Mouse (Mus musculus): ENCODE results near the gene Gatd1. TPM values are rescaled to one million over a fixed set of nuclear protein-coding genes. Genes with fewer than 3 reads are reported as not detected.
A peak's percentile ranks its signal among the peaks of the same experiment; 100 is the strongest.

The Gatd1 gene
- total RNA-seq, 2 experiments from 2014 or later = 37.7 to 39.9 TPM

GRCm38 (mm10) chr7:141391625-141392551, 22.0 kb downstream of the Gatd1 start, which contains the start of gene Taldo1:
Gene Taldo1 (plus strand): TSS chr7:141392199.
- DNase-seq (ENCODE audit: low spot score in 2 of 2) = peak; percentile 93 to 98

- no peak for DNase-seq (ENCODE audit: low spot score in 2 of 2)
These were observed 23.3 kb downstream of the Gatd1 start for GRCm38 (mm10) chr7:141390326-141391259.

GRCm38 (mm10) chr7:141388487-141389109, 25.3 kb downstream of the Gatd1 start:
- DNase-seq (ENCODE audit: low spot score in 2 of 2) = no peak

GRCm38 (mm10) chr7:141387807-141388486, 26.0 kb downstream of the Gatd1 start:
- DNase-seq (ENCODE audit: low spot score in 2 of 2) = no peak

DNA sequence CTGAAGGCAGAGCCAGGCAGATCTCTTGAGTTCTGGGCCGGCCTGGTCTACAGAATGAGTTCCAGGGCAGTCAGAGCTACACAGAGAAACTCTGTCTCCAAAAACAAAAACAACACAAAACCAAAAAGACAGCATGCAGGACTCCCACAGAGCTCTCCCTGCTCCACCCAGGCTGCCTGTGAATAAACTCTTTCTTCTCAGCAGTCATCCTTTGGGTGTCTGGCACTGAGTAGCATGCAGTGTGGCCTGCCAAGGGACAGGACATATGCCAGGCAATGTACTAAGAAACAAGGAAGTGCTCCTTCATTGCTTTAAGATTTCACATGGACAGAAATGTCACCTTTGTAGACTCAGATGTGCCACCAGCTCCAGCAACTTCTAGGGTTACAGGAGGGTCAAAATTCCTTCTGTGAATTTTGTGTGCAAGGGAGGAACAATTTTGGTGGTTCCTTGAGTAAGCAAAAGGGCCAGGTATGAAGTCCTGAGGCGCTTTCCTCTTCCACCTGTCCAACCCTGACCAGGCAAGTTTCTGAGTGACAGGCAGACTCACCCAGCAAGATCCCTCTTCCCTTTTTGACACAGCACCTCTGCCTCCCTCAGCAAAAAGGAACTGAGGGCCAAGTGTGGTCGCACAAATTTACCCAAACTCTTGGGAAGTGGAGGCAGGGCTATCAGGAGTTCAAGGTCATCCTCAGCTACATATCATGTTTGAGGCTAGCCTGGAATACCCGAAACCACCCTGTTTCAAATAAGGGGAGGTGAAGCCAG, 32.7 kb downstream of the Gatd1 start:
- peak in 1 of 2 experiments; percentile 53 for DNase-seq (ENCODE audit: low spot score in 2 of 2)

GRCm38 (mm10) chr7:141379584-141379983, 34.4 kb downstream of the Gatd1 start:
- DNase-seq (ENCODE audit: low spot score in 2 of 2) = no peak

GRCm38 (mm10) chr7:141374399-141374798, 39.5 kb downstream of the Gatd1 start:
- no peak for DNase-seq (ENCODE audit: low spot score in 2 of 2)

- DNase-seq (ENCODE audit: low spot score in 2 of 2) = no peak
These were observed 40.3 kb downstream of the Gatd1 start for GRCm38 (mm10) chr7:141373611-141374010.

DNA sequence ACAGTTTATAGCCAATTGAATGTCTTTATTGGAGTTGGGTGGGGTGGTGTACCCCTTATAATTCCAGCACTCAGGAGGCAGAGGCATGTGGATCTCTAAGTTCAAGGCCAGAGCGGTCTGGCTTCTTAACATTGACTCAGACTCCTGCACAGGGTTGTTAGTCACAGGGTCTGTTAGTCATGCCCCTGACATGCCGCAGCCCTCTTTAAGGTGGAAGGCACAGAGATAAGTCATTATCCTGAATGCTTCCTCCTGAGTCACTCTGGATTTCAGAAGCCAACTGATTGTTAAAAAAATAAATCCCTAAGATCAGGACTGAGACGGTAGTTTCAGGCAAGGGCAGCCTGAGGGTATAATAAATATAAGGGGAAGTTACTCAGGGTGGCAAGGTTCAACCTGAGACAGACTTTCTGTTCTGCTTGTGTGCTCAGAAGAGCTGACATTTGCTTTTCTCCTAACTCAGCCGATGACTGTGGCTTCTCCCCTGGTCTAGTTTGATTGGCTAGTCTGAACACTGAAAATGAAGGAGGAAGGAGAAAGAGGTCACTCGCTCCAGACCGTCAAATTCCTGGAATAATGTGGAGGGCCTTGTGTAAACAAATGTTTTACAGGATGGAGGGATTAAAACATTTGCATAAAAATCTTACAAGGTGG, 41.9 kb downstream of the Gatd1 start:
- DNase-seq (ENCODE audit: low spot score in 2 of 2) = no peak

DNA sequence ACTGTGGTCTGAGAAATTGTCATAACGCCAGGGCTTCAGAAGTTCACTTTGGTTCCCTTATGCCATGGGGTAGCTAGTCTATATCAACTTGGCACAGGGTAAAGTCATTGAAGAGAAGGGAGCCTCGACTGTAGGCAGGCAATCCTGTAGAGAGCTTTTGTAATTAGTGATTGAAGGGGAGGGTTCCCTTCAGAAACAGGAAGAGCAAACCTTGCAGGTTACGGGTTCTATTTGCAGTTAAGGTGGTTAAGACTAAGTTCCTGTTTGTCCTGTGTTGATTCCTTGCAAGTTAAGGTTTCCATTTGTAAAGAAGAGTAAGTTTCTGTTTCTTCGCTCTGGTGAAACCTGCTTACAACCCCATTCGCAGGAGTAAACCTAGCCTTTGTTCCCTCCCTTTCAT, 44.0 kb downstream of the Gatd1 start:
- no peak for DNase-seq (ENCODE audit: low spot score in 2 of 2)

DNA sequence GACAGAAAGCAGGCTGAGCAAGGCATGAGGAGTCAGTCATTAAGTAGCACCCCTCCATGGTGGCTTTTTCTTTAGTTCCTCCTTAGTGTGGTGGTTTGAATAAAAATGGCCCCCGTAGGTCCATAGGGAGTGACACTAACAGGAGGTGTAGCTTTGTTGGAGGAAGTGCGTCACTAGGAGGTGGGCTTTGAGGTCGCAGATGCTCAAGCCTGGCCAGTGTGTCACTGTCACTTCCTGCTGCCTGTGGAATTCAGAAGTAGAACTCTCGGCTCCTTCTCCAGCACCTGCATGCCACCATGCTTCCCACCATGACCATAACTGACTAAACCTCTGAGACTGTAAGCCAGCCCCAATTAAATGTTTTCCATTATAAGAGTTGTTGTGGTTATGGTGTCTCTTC, 46.6 kb downstream of the Gatd1 start:
- DNase-seq (ENCODE audit: low spot score in 2 of 2) = no peak

DNA sequence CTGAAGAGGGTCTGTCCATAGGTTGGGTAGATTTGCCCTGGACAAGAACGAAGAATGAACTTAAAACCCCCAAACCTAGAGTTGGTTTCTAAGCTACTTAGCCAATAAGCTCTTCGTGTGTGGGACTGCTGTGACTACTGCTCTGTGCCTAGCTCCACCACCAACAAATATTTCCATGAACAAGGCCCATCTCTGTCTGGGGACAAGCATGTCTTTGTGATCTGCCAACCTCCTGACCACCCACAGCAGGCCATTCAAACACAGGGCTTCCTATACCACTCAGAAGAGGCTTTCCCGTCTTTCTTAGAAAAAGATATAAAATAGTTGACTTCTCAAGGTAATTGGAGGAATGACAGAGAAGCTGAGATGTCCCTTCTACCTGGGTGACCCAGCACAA, 48.9 kb downstream of the Gatd1 start:
- DNase-seq (ENCODE audit: low spot score in 2 of 2) = peak in 1 of 2 experiments; percentile 37

DNA sequence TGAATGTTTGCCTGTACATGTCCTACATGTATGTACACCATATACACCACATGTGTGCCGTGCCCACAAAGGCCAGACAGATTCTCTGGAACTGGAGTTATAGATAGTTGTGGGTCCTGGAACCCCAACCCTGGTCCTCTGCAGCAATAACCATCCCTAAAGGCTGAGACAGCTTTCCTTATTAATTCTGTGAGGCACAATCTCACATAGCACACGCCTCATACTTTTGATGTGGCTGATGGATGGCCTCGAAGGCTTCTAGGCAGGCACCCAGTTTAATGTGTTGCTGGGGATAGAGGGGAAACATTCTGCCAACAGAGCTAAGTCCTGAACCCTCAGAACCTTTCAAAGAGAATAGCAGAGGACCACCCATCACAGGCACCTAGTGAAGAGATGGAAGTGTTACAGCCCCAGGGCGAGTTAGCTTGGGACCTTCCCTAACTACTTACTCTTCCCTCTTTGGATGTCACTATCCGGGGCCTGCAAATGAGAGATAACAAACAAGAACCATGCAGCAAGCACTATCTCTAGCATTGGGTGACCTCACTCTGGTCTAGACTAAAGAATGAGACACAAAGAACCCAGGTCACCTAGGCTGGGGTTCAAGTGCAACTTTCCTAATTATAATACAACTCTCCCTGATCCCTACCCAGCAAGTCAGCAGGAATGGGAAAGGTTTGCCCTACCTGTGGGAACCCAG, 49.4 kb downstream of the Gatd1 start:
- DNase-seq (ENCODE audit: low spot score in 2 of 2) = no peak

- no peak for DNase-seq (ENCODE audit: low spot score in 2 of 2)
These were observed 50.2 kb downstream of the Gatd1 start for GRCm38 (mm10) chr7:141363752-141364125.

DNA sequence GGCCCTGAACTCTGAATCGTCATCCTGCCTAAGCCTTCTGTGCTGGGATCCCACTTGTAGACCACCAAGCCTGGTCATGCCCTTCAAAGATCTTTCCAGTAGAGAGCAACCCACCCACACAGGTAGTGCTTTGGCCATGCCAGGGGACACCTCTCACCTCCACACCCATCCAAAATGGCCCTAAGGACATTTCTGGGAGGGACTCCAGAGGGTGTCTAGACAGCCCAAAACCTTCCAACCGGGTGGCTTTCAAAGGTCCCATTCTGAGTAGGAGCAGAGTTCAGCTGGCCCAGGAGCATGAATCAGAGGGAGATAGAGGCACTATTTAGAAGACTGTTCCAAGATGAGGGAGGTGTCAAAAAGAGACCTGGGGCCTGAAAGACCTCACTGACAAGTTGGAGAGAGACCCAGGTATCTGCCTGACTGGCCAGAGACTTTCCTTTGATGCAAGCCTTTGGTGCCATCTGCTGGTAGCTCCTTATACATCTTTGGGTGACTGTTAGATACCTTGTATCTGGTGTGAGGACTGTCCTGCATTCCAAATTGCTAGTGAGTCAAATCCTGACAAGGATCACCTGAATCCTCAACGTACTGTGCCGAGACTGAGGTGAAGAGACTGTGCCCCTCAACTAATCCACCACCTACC, 50.7 kb downstream of the Gatd1 start:
- DNase-seq (ENCODE audit: low spot score in 2 of 2) = peak; percentile 64 to 90

- DNase-seq (ENCODE audit: low spot score in 2 of 2) = no peak
These were observed 52.4 kb downstream of the Gatd1 start for GRCm38 (mm10) chr7:141361510-141361909.
